Comparison of ENCODE assay signal across 23 mouse cellular contexts in genomic region chr1:164824896-164825295, GRCm38 (mm10). TPM values are rescaled to one million over a fixed set of nuclear protein-coding genes. Genes with fewer than 3 reads are reported as not detected.
DNase-seq lines count a peak whose midpoint lies in the region; ATAC-seq lines count a peak whose summit lies in the region.
"Had no signal": no experiment of that assay in that cellular context is flagged by ENCODE, and none has a peak within 500 bp of the region (broad histone marks: within the 10 kb centered on the region; RNA-seq: fewer than 3 reads in every experiment).

No protein-coding gene starts in this region.

- no peak overlapping the region for H3K4me2 ChIP-seq in hindbrain, embryonic 13.5 days
- H3K4me2 ChIP-seq in midbrain, embryonic 11.5 days: no peak overlapping the region
- H3K4me2 ChIP-seq in midbrain, embryonic 15.5 days: no peak overlapping the region
- H3K4me2 ChIP-seq: embryonic facial prominence, embryonic 12.5 days; forebrain, embryonic 15.5 days; heart, embryonic 11.5 days; heart, embryonic 15.5 days had no signal

- no peak overlapping the region for H3K9ac ChIP-seq in hindbrain, embryonic 13.5 days
- H3K9ac ChIP-seq in midbrain, embryonic 11.5 days (ENCODE audit: low read length): no peak overlapping the region
- H3K9ac ChIP-seq in midbrain, embryonic 15.5 days: no peak overlapping the region
- H3K9ac ChIP-seq: embryonic facial prominence, embryonic 12.5 days; forebrain, embryonic 15.5 days; heart, embryonic 15.5 days had no signal

- no peaks in the 10 kb centered on the region for H3K36me3 ChIP-seq in hindbrain, embryonic 10.5 days
- H3K36me3 ChIP-seq in hindbrain, embryonic 13.5 days: no peaks in the 10 kb centered on the region
- no peaks in the 10 kb centered on the region for H3K36me3 ChIP-seq in midbrain, embryonic 11.5 days (ENCODE audit: control insufficient read depth, insufficient read depth, low read length)
- H3K36me3 ChIP-seq in midbrain, embryonic 15.5 days (replicated peaks): no peaks in the 10 kb centered on the region
- H3K36me3 ChIP-seq: embryonic facial prominence, embryonic 12.5 days; forebrain, embryonic 15.5 days; G1E; heart, embryonic 15.5 days had no signal

- H3K27me3 ChIP-seq in hindbrain, embryonic 10.5 days (ENCODE audit: insufficient read depth, poor library complexity, severe bottlenecking): no peaks in the 10 kb centered on the region
- H3K27me3 ChIP-seq in hindbrain, embryonic 13.5 days: no peaks in the 10 kb centered on the region
- no peaks in the 10 kb centered on the region for H3K27me3 ChIP-seq in midbrain, embryonic 11.5 days (ENCODE audit: control insufficient read depth, insufficient read depth, low read length)
- no peaks in the 10 kb centered on the region for H3K27me3 ChIP-seq in midbrain, embryonic 15.5 days (replicated peaks)
- H3K27me3 ChIP-seq: embryonic facial prominence, embryonic 12.5 days; forebrain, embryonic 15.5 days; heart, embryonic 15.5 days had no signal

- peak; percentile 31; the same call in 1 of the 2 replicates for ATAC-seq in cerebellum, adult (ENCODE audit: insufficient number of reproducible peaks, low FRiP score, low TSS enrichment)
- ATAC-seq in hindbrain, embryonic 13.5 days (ENCODE audit: low FRiP score): no peak
- 0 out of 2 replicates have a peak, but pooled peaks have one; percentile 38 for ATAC-seq in midbrain, embryonic 11.5 days (ENCODE audit: low FRiP score)
- ATAC-seq in midbrain, embryonic 15.5 days (replicated peaks): no peak
- ATAC-seq: CD4-positive, CD25-positive, alpha-beta regulatory T cell, adult 4 months; forebrain, embryonic 15.5 days had no signal

- no peak overlapping the region for H3K4me3 ChIP-seq in hindbrain, embryonic 10.5 days
- no peak overlapping the region for H3K4me3 ChIP-seq in hindbrain, embryonic 13.5 days
- no peak overlapping the region for H3K4me3 ChIP-seq in midbrain, embryonic 11.5 days (ENCODE audit: low read depth, low read length)
- H3K4me3 ChIP-seq in midbrain, embryonic 15.5 days: no peak overlapping the region
- H3K4me3 ChIP-seq: embryonic facial prominence, embryonic 12.5 days; forebrain, embryonic 15.5 days; heart, embryonic 15.5 days had no signal

- no peak overlapping the region; the same call in 1 of the 2 replicates for H3K27ac ChIP-seq in hindbrain, embryonic 10.5 days
- H3K27ac ChIP-seq in hindbrain, embryonic 13.5 days: no peak overlapping the region
- no peak overlapping the region for H3K27ac ChIP-seq in midbrain, embryonic 11.5 days (ENCODE audit: low read depth, low read length)
- no peak overlapping the region for H3K27ac ChIP-seq in midbrain, embryonic 15.5 days
- H3K27ac ChIP-seq: embryonic facial prominence, embryonic 12.5 days; forebrain, embryonic 15.5 days; heart, embryonic 15.5 days had no signal

- no peaks in the 10 kb centered on the region for H3K9me3 ChIP-seq in hindbrain, embryonic 10.5 days
- H3K9me3 ChIP-seq in hindbrain, embryonic 13.5 days: no peaks in the 10 kb centered on the region
- no peaks in the 10 kb centered on the region for H3K9me3 ChIP-seq in midbrain, embryonic 11.5 days (ENCODE audit: control insufficient read depth, low read length)
- H3K9me3 ChIP-seq in midbrain, embryonic 15.5 days: no peaks in the 10 kb centered on the region
- H3K9me3 ChIP-seq: embryonic facial prominence, embryonic 12.5 days; forebrain, embryonic 15.5 days; heart, embryonic 15.5 days had no signal

- H3K4me1 ChIP-seq in hindbrain, embryonic 10.5 days (replicated peaks): peaks cover 9% of the 10 kb centered on the region; the same call in 1 of the 2 replicates
- 0 out of 2 replicates have a peak, but pooled peaks cover 7% of the 10 kb centered on the region for H3K4me1 ChIP-seq in hindbrain, embryonic 13.5 days (replicated peaks)
- H3K4me1 ChIP-seq in midbrain, embryonic 11.5 days (ENCODE audit: control insufficient read depth, insufficient read depth, low read length): no peaks in the 10 kb centered on the region
- H3K4me1 ChIP-seq in midbrain, embryonic 15.5 days: no peaks in the 10 kb centered on the region
- H3K4me1 ChIP-seq: forebrain, embryonic 15.5 days had no signal

- DNase-seq in cerebellum, adult 11-12 months: no peak
- DNase-seq in hindbrain, embryonic 10.5 days (ENCODE audit: low spot score): peak; percentile 22
- DNase-seq in midbrain, embryonic 11.5 days (ENCODE audit: low spot score, missing footprints): no peak
- DNase-seq in layer of hippocampus, adult 9-11 months: no peak
- DNase-seq: adrenal gland, adult 8-10 months; adrenal gland, postnatal 36 days; B cell, adult 2 months; cerebellum, adult 11 months; cerebellum, adult 9-10 months; cerebellum, postnatal 25 days; gastrocnemius, postnatal 36 days; heart, adult 18-20 months; heart, postnatal 14 days; kidney, adult 11 months had no signal

- WGBS in hindbrain, embryonic 10.5 days: 23% methylated on average over 2 of the region's 2 CpGs
- whole genome bisulfite sequencing in hindbrain, embryonic 13.5 days: 34% methylated on average over 2 of the region's 2 CpGs
- WGBS in midbrain, embryonic 11.5 days: 44% methylated on average over 2 of the region's 2 CpGs
- WGBS in midbrain, embryonic 15.5 days: 30% methylated on average over 2 of the region's 2 CpGs

RNA-seq across cellular contexts. Expression of gene Dpt, which starts 28.5 kb away (rescaled TPM):
- not detected in 2 replicates for polyA plus RNA-seq in hindbrain, embryonic 10.5 days (2016; fragmentation: Nextera tagmentation; extraction: Ambion mirVana)
- 0.25 and 0.40 TPM in 2 replicates for polyA plus RNA-seq in hindbrain, embryonic 13.5 days (2015; fragmentation: Nextera tagmentation; extraction: Ambion mirVana)
- polyA plus RNA-seq in midbrain, embryonic 11.5 days (2014; fragmentation: Nextera tagmentation; extraction: Ambion mirVana): not detected in 2 replicates
- 0.32 and 0.41 TPM in 2 replicates for polyA plus RNA-seq in midbrain, embryonic 15.5 days (2015; fragmentation: Nextera tagmentation; extraction: Ambion mirVana)
- polyA plus RNA-seq: forebrain, embryonic 15.5 days; G1E had no signal

Comparison
In these comparisons a context has a peak if more than half of its experiments do, and no peak if none do; other contexts are left out.
1. ATAC-seq: peak in cerebellum, adult (single experiment) and midbrain, embryonic 11.5 days (single experiment); none in hindbrain, embryonic 13.5 days (single experiment) and midbrain, embryonic 15.5 days (single experiment).